Mouse (Mus musculus) neural tube, embryonic 13.5 days (tissue): Measurements from ENCODE around the gene Snx5. TPM values are rescaled to one million over a fixed set of nuclear protein-coding genes. Genes with fewer than 3 reads are reported as not detected.

Experiments used
- ATAC-seq: fragments of 200-750 bp; cut with Nextera tagmentation; 2 replicates; pipeline ENCODE4 v1.8.0; 2017; ENCODE audit warnings: low read depth, mild to moderate bottlenecking, moderate TSS enrichment, moderate library complexity
- H3K27ac ChIP-seq: fragments of 300-500 bp; sonication (generic); replicated peaks from 2 replicates; pipeline ENCODE4 v1.5.1; 2015; ENCODE audit warnings: moderate library complexity, mild to moderate bottlenecking, inconsistent platforms
- H3K27me3 ChIP-seq: fragments of 300-500 bp; sonication (generic); 2 replicates; pipeline ENCODE4 v1.6.1; 2015; ENCODE audit warnings: mild to moderate bottlenecking, inconsistent platforms
- H3K36me3 ChIP-seq: fragments of 300-500 bp; sonication (generic); 2 replicates; pipeline ENCODE4 v1.6.1; 2015; ENCODE audit warnings: mild to moderate bottlenecking, inconsistent platforms
- H3K4me1 ChIP-seq: fragments of 300-500 bp; sonication (generic); replicated peaks from 2 replicates; pipeline ENCODE4 v1.6.1; 2015; ENCODE audit warnings: inconsistent platforms
- H3K4me2 ChIP-seq: fragments of 300-500 bp; sonication (generic); 2 replicates; pipeline ENCODE4 v1.6.1; 2015; ENCODE audit warnings: inconsistent platforms, mild to moderate bottlenecking, moderate library complexity
- H3K4me3 ChIP-seq: fragments of 300-500 bp; sonication (generic); 2 replicates; pipeline ENCODE4 v1.5.1; 2015; ENCODE audit warnings: mild to moderate bottlenecking, inconsistent platforms
- H3K9ac ChIP-seq: fragments of 300-500 bp; sonication (generic); 2 replicates; pipeline ENCODE4 v1.6.1; 2015; ENCODE audit warnings: moderate library complexity, mild to moderate bottlenecking, inconsistent platforms
- H3K9me3 ChIP-seq: fragments of 300-500 bp; sonication (generic); 2 replicates; pipeline ENCODE4 v1.6.1; 2016; ENCODE audit warnings: inconsistent platforms
- WGBS: fragments of 180-500 bp; shearing (Covaris S2); methylation state at CpG from one replicate; pipeline ENCODE4 v1.1.7; 2015; 5-methylcytosine and 5-hydroxymethylcytosine counted together
- polyA plus RNA-seq: library from polyadenylated mRNA; unstranded; fragments of >200 nt; fragmentation: Nextera tagmentation; extraction: Ambion mirVana; gene quantifications from 2 replicates; pipeline ENCODE4 v1.2.1, GENCODE M21; 2015

Snx5 gene
- polyA plus RNA-seq, 1 experiment from 2014 or later = 76.1 TPM

- Histone ChIP-seq H3K36me3 (no peaks in the 10 kb centered on the region), H3K9ac (no peak overlapping the region), H3K4me1 (peaks cover 15% of the 10 kb centered on the region), H3K27ac (peak overlapping the region; percentile 54), H3K9me3 (no peaks in the 10 kb centered on the region), H3K4me2 (no peak overlapping the region), H3K27me3 (no peaks in the 10 kb centered on the region), H3K4me3 (no peak overlapping the region)
- peak; percentile 70 for ATAC-seq
- 71% methylated on average over 9 of the region's 9 CpGs for WGBS
These were observed 56.1 kb downstream of the Snx5 start for GRCm38 (mm10) chr2:144214508-144215185.

GRCm38 (mm10) chr2:144213803-144214202 lies 56.9 kb downstream of the Snx5 start:
- Histone ChIP-seq H3K36me3 (no peaks in the 10 kb centered on the region), H3K9me3 (no peaks in the 10 kb centered on the region), H3K27ac (no peak overlapping the region), H3K27me3 (no peaks in the 10 kb centered on the region), H3K9ac (no peak overlapping the region), H3K4me2 (no peak overlapping the region), H3K4me1 (peaks cover 15% of the 10 kb centered on the region), H3K4me3 (no peak overlapping the region)
- 87% methylated on average over 6 of the region's 6 CpGs for WGBS
- no peak for ATAC-seq

GRCm38 (mm10) chr2:144209425-144209824 lies 61.3 kb downstream of the Snx5 start:
- Histone ChIP-seq H3K4me3 (no peak overlapping the region), H3K4me1 (no peaks in the 10 kb centered on the region), H3K4me2 (no peak overlapping the region), H3K27me3 (no peaks in the 10 kb centered on the region), H3K27ac (no peak overlapping the region), H3K9ac (no peak overlapping the region), H3K36me3 (no peaks in the 10 kb centered on the region), H3K9me3 (no peaks in the 10 kb centered on the region)
- ATAC-seq = no peak
- WGBS = 84% methylated on average over 3 of the region's 3 CpGs

GRCm38 (mm10) chr2:144207365-144207764 lies 63.3 kb downstream of the Snx5 start:
- no peak for ATAC-seq

GRCm38 (mm10) chr2:144203001-144203400 lies 67.7 kb downstream of the Snx5 start:
- H3K9me3 ChIP-seq = 0 out of 2 replicates have a peak, but pooled peaks cover 2% of the 10 kb centered on the region
- no peak overlapping the region for H3K4me3 ChIP-seq
- H3K4me2 ChIP-seq = no peak overlapping the region
- ATAC-seq = no peak
- no peaks in the 10 kb centered on the region for H3K27me3 ChIP-seq
- H3K4me1 ChIP-seq = 0 out of 2 replicates have a peak, but pooled peaks cover 4% of the 10 kb centered on the region
- no peak overlapping the region for H3K27ac ChIP-seq
- H3K36me3 ChIP-seq = no peaks in the 10 kb centered on the region
- 91% methylated on average over 5 of the region's 5 CpGs for WGBS
- H3K9ac ChIP-seq = no peak overlapping the region

More at GRCm38 (mm10) chr2:144207365-144207764, 63.3 kb downstream of the Snx5 start:
- no peaks in the 10 kb centered on the region for H3K27me3 ChIP-seq
- H3K9me3 ChIP-seq = no peaks in the 10 kb centered on the region
- H3K36me3 ChIP-seq = no peaks in the 10 kb centered on the region
- H3K4me1 ChIP-seq = 0 out of 2 replicates have a peak, but pooled peaks cover 4% of the 10 kb centered on the region
- H3K9ac ChIP-seq = no peak overlapping the region
- no peak overlapping the region for H3K27ac ChIP-seq
- H3K4me3 ChIP-seq = no peak overlapping the region
- no peak overlapping the region for H3K4me2 ChIP-seq
- 80% methylated on average over 1 of the region's 1 CpGs for WGBS

GRCm38 (mm10) chr2:144202567-144202966 lies 68.1 kb downstream of the Snx5 start:
- WGBS = 82% methylated on average over 3 of the region's 3 CpGs
- Histone ChIP-seq H3K9me3 (0 out of 2 replicates have a peak, but pooled peaks cover 2% of the 10 kb centered on the region), H3K27ac (no peak overlapping the region), H3K4me2 (no peak overlapping the region), H3K27me3 (no peaks in the 10 kb centered on the region), H3K4me1 (0 out of 2 replicates have a peak, but pooled peaks cover 4% of the 10 kb centered on the region), H3K4me3 (no peak overlapping the region), H3K9ac (no peak overlapping the region), H3K36me3 (no peaks in the 10 kb centered on the region)
- ATAC-seq = no peak

- WGBS = 67% methylated on average over 4 of the region's 4 CpGs
- Histone ChIP-seq H3K4me2 (no peak overlapping the region), H3K9ac (no peak overlapping the region), H3K9me3 (0 out of 2 replicates have a peak, but pooled peaks cover 2% of the 10 kb centered on the region), H3K4me3 (no peak overlapping the region), H3K36me3 (no peaks in the 10 kb centered on the region), H3K27ac (no peak overlapping the region), H3K4me1 (0 out of 2 replicates have a peak, but pooled peaks cover 4% of the 10 kb centered on the region), H3K27me3 (no peaks in the 10 kb centered on the region)
- no peak for ATAC-seq
These were observed 68.6 kb downstream of the Snx5 start for GRCm38 (mm10) chr2:144202151-144202550.

Other genes with a start within 250 kb of the Snx5 start
- not detected in 2 replicates for gene Banf2, start 237.8 kb downstream of the Snx5 start, polyA plus RNA-seq
- 11.4 and 12.0 TPM in 2 replicates for gene Mgme1, start 243 bp downstream of the Snx5 start, polyA plus RNA-seq
- gene Ovol2, start 61.2 kb upstream of the Snx5 start, polyA plus RNA-seq = 0.21 TPM in 1 of 2 replicates, not detected in the other
- 27.5 and 31.1 TPM in 2 replicates for gene Kat14, start 98.1 kb upstream of the Snx5 start, polyA plus RNA-seq
- gene Pet117, start 98.1 kb upstream of the Snx5 start, polyA plus RNA-seq = 2.4 and 6.1 TPM in 2 replicates